Mouse (Mus musculus) liver, postnatal 0 days (tissue): ENCODE data around the gene Olfr1025-ps1. TPM values are rescaled to one million over a fixed set of nuclear protein-coding genes. Genes with fewer than 3 reads are reported as not detected.

ENCODE experiments used
- ATAC-seq: fragments of 200-750 bp; cut with Nextera tagmentation; 2 replicates; pipeline ENCODE4 v1.8.0; 2017; ENCODE audit warnings: mild to moderate bottlenecking, moderate library complexity
- DNase-seq: peaks from one replicate; pipeline ENCODE4 v3.0.0-alpha.2; 2016
- H3K27ac ChIP-seq: fragments of 300-500 bp; sonication (generic); 2 replicates; pipeline ENCODE4 v1.5.1; 2014; ENCODE audit warnings: antibody characterized with exemption, moderate library complexity, mild to moderate bottlenecking, low read depth
- H3K27me3 ChIP-seq: fragments of 300-500 bp; sonication (generic); 2 replicates; pipeline ENCODE4 v1.6.1; 2014; ENCODE audit warnings: low read length, control low read depth, mixed read lengths; ENCODE audit not compliant: insufficient read depth
- H3K36me3 ChIP-seq: fragments of 300-500 bp; sonication (generic); replicated peaks from 2 replicates; pipeline ENCODE4 v1.6.1; 2014; ENCODE audit warnings: mild to moderate bottlenecking, control low read depth, low read length, moderate library complexity, mixed read lengths; ENCODE audit not compliant: insufficient read depth
- H3K4me1 ChIP-seq: fragments of 300-500 bp; sonication (generic); 2 replicates; pipeline ENCODE4 v1.6.1; 2014; ENCODE audit warnings: antibody characterized with exemption, mild to moderate bottlenecking, control low read depth; ENCODE audit not compliant: insufficient read depth
- H3K4me2 ChIP-seq: fragments of 300-500 bp; sonication (generic); 2 replicates; pipeline ENCODE4 v1.6.1; 2014; ENCODE audit warnings: low read depth, mild to moderate bottlenecking, low read length, moderate library complexity, mixed read lengths
- H3K4me3 ChIP-seq: fragments of 300-500 bp; sonication (generic); 2 replicates; pipeline ENCODE4 v1.5.1; 2014; ENCODE audit warnings: low read depth, low read length
- H3K9ac ChIP-seq: fragments of 300-500 bp; sonication (generic); replicated peaks from 2 replicates; pipeline ENCODE4 v1.6.1; 2014; ENCODE audit warnings: mild to moderate bottlenecking, moderate library complexity
- H3K9me3 ChIP-seq: fragments of 300-500 bp; sonication (generic); 2 replicates; pipeline ENCODE4 v1.6.1; 2016; ENCODE audit warnings: mild to moderate bottlenecking, control low read depth, low read length, mixed read lengths
- CTCF ChIP-seq: sonication (generic); IDR thresholded peaks from 2 replicates; pipeline ENCODE4 v1.5.1; 2016; ENCODE audit warnings: antibody characterized with exemption, low read depth
- EP300 ChIP-seq: IDR thresholded peaks from 2 replicates; pipeline ENCODE4 v1.6.1; 2016; ENCODE audit warnings: antibody characterized with exemption, low read depth, mild to moderate bottlenecking
- WGBS: fragments of 180-500 bp; shearing (Covaris S2); extraction: QIAGEN DNeasy Blood & Tissue Kit; methylation state at CpG from one replicate; pipeline ENCODE4 v1.1.7; 2014; ENCODE audit not compliant: insufficient replicate concordance; 5-methylcytosine and 5-hydroxymethylcytosine counted together
- polyA plus RNA-seq: library from polyadenylated mRNA; unstranded; fragments of >200 nt; fragmentation: Nextera tagmentation; extraction: Ambion mirVana; gene quantifications from 2 replicates; pipeline ENCODE4 v1.2.1, GENCODE M21; 2015

Olfr1025-ps1 gene
- polyA plus RNA-seq = not detected in 2 replicates

DNA sequence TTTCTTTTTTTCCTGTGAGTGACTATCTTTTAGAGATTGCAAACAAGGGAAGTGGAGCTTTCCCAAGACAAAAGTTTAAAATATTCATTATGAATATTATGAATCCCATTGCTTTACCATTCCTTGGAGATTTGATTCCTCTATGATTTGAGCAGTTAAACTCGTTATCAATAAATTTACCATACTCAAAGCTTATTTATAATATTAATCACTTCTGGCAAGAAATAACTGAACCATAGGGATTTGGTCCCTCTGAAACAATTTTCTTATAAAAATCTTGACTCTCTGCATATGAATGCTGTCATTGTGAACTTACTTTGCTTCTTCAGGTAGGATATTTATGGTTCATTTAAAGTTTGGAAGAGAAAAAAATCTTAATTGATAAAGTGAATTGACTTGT is at the start of gene Olfr1025-ps1:
Gene Olfr1025-ps1 (plus strand): TSS at position 301 of the 400 bp plus-strand sequence.
- no peaks in the 10 kb centered on the region for H3K9me3 ChIP-seq
- H3K4me3 ChIP-seq = no peak within 1 kb of the TSS
- no peak within 1 kb of the TSS for H3K27ac ChIP-seq
- H3K4me2 ChIP-seq = no peak within 1 kb of the TSS
- DNase-seq = no peak
- WGBS = 43% methylated on average over 1 of the region's 1 CpGs
- H3K36me3 ChIP-seq = no peaks in the 10 kb centered on the region
- ATAC-seq = no peak
- TF ChIP-seq EP300 (no peak), CTCF (no peak)
- H3K4me1 ChIP-seq = no peaks in the 10 kb centered on the region
- H3K27me3 ChIP-seq = no peaks in the 10 kb centered on the region
- no peak within 1 kb of the TSS for H3K9ac ChIP-seq

GRCm38 (mm10) chr2:85868294-85868693 is 46.7 kb upstream of the Olfr1025-ps1 start, which contains the start of gene Olfr1022:
Gene Olfr1022 (plus strand): TSS chr2:85868594.
- no peak within 1 kb of the TSS for H3K27ac ChIP-seq
- ATAC-seq = no peak
- no peaks in the 10 kb centered on the region for H3K36me3 ChIP-seq
- no peak within 1 kb of the TSS for H3K9ac ChIP-seq
- TF ChIP-seq EP300 (no peak), CTCF (no peak)
- H3K4me2 ChIP-seq = no peak within 1 kb of the TSS
- no peaks in the 10 kb centered on the region for H3K27me3 ChIP-seq
- no peaks in the 10 kb centered on the region for H3K9me3 ChIP-seq
- 41% methylated on average over 2 of the region's 2 CpGs for WGBS
- DNase-seq = no peak
- H3K4me1 ChIP-seq = no peaks in the 10 kb centered on the region
- H3K4me3 ChIP-seq = no peak within 1 kb of the TSS

DNA sequence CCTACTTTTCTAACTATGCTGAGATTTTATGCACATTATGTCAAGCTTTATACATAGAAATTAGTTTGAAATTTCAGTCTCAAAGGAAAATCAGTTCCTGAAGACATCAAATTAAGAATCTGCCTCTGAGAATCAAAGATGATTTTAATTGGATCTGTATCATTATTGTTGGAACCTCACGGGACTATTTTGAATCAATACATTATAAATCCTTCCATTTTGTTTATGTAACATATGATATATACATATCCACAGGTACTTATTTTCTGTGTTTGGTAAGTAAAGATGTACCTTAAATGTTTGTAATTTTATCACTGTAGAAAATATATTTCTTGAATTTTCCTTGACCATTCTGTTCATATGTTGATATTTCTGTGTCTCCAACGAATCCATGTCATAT is 29.7 kb upstream of the Olfr1025-ps1 start, which contains the start of gene Olfr1023:
Gene Olfr1023 (plus strand): TSS at position 301 of the 400 bp plus-strand sequence.
- whole genome bisulfite sequencing = 65% methylated on average over 2 of the region's 2 CpGs
- Histone ChIP-seq H3K4me3 (no peak within 1 kb of the TSS), H3K9ac (no peak within 1 kb of the TSS), H3K4me2 (no peak within 1 kb of the TSS), H3K27me3 (no peaks in the 10 kb centered on the region), H3K4me1 (no peaks in the 10 kb centered on the region), H3K9me3 (no peaks in the 10 kb centered on the region), H3K27ac (no peak within 1 kb of the TSS), H3K36me3 (no peaks in the 10 kb centered on the region)
- DNase-seq = no peak
- TF ChIP-seq EP300 = no peak
- no peak for TF ChIP-seq CTCF
- ATAC-seq = no peak

DNA sequence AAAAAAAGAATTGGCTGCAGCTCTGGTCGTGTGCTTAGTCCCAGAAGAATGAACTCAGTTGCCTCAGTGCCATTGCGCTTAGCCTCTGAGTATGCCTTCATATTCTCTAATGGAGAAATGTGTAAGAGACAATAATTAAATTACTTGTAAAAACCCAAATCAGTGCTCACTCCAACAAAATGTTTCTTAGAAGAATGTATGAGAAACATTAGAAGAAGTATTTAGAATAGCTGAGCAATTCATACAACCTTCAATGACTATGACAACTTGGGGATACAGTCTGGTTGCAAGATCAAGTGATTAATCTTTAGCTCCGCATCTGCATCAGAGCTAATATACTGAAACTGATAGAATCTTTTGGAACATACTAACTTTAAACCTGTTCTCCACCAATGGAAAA is 10.0 kb upstream of the Olfr1025-ps1 start, which contains the start of gene Olfr1024:
Gene Olfr1024 (minus strand): TSS at position 101 of the 400 bp plus-strand sequence.
- no peak within 1 kb of the TSS for H3K4me2 ChIP-seq
- TF ChIP-seq EP300 (no peak), CTCF (no peak)
- no peak within 1 kb of the TSS for H3K4me3 ChIP-seq
- H3K27ac ChIP-seq = no peak within 1 kb of the TSS
- H3K9me3 ChIP-seq = no peaks in the 10 kb centered on the region; the same call in 1 of the 2 replicates
- no peak within 1 kb of the TSS for H3K9ac ChIP-seq
- no peaks in the 10 kb centered on the region for H3K36me3 ChIP-seq
- 78% methylated on average over 3 of the region's 3 CpGs for WGBS
- H3K27me3 ChIP-seq = no peaks in the 10 kb centered on the region
- ATAC-seq (no peak), DNase-seq (no peak)
- H3K4me1 ChIP-seq = no peaks in the 10 kb centered on the region

GRCm38 (mm10) chr2:85913197-85913596 is 1.8 kb upstream of the Olfr1025-ps1 start:
- Histone ChIP-seq H3K4me3 (no peak overlapping the region), H3K9ac (no peak overlapping the region), H3K9me3 (no peaks in the 10 kb centered on the region), H3K4me1 (no peaks in the 10 kb centered on the region), H3K36me3 (no peaks in the 10 kb centered on the region), H3K27me3 (no peaks in the 10 kb centered on the region), H3K27ac (no peak overlapping the region), H3K4me2 (no peak overlapping the region)
- DNase-seq = no peak
- ATAC-seq = no peak
- TF ChIP-seq CTCF (no peak), EP300 (no peak)

DNA sequence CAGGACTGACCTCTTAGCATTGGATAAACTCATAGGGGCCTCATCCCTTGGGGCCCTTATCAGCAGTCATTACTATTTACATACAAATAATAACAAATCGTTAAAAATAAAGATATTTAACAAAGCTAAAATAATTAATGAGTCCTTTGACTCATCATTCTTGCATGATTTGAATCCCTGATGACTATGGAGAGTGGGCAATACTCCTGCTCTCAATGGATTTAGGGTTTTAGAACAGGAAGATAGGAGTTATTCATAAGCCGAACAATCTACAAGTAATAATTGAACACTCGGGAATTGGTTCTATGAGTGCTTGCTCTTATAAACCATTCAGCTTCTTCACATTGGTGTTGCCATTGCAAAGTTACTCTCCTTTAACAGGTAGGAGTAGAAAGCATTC is 6.3 kb downstream of the Olfr1025-ps1 start, which contains the start of gene Olfr1026:
Gene Olfr1026 (plus strand): TSS at position 301 of the 400 bp plus-strand sequence.
- no peaks in the 10 kb centered on the region for H3K27me3 ChIP-seq
- DNase-seq = no peak
- 77% methylated on average over 3 of the region's 3 CpGs for WGBS
- no peaks in the 10 kb centered on the region for H3K4me1 ChIP-seq
- no peak within 1 kb of the TSS for H3K4me2 ChIP-seq
- no peak within 1 kb of the TSS for H3K4me3 ChIP-seq
- H3K9me3 ChIP-seq = no peaks in the 10 kb centered on the region
- TF ChIP-seq EP300 (no peak), CTCF (no peak)
- H3K27ac ChIP-seq = no peak within 1 kb of the TSS
- no peak for ATAC-seq
- H3K36me3 ChIP-seq = no peaks in the 10 kb centered on the region
- no peak within 1 kb of the TSS for H3K9ac ChIP-seq
